Mouse (Mus musculus) right cerebral cortex, adult 18-20 months (tissue): ENCODE measurements around the gene Eapp.

Source experiments
- DNase-seq: peaks from one replicate; pipeline ENCODE4 v3.0.0; 2022; ENCODE audit warnings: mixed read lengths

Gene Eapp

GRCm38 (mm10) chr12:54621942-54622341 lies 73.8 kb downstream of the Eapp start:
- no peak for DNase-seq
